Mouse (Mus musculus): ENCODE results near the gene Pcolce.

- TF ChIP-seq POLR2A (IDR thresholded peaks at IDR 0.05; ENCODE audit: insufficient read length, low read depth) (no peak), TCF12 (IDR thresholded peaks at IDR 0.05; ENCODE audit: insufficient read depth, poor library complexity, severe bottlenecking) (no peak), MAX (IDR thresholded peaks at IDR 0.05; ENCODE audit: low read depth) (no peak), E2F4 (IDR thresholded peaks at IDR 0.05; ENCODE audit: insufficient read depth) (no peak), USF1 (IDR thresholded peaks at IDR 0.05; ENCODE audit: low read depth) (no peak), SRF (IDR thresholded peaks at IDR 0.05; ENCODE audit: control insufficient read depth, insufficient read length, low read depth) (no peak), CEBPB (IDR thresholded peaks at IDR 0.05; ENCODE audit: insufficient read depth, poor library complexity, severe bottlenecking) (no peak), MYOG (IDR thresholded peaks at IDR 0.05; ENCODE audit: control insufficient read depth in 1 of 3, insufficient read depth in 1 of 3, insufficient read length in 2 of 3, low read depth in 2 of 3) (no peak)
These were observed 12.2 kb downstream of the Pcolce start for GRCm38 (mm10) chr5:137601365-137601729.

Measured in myocyte (in vitro differentiated cells).